Mouse (Mus musculus) heart, postnatal 0 days (tissue): ENCODE measurements at regions not wholly inside any gene's neighbourhood (a gene's known extent, or its start where the extent isn't known, plus 50 kb on each side); places are given as distances from the start of the nearest gene placed in this dataset.

Source experiments
- ATAC-seq: fragments of 200-750 bp; cut with Nextera tagmentation; 2 replicates; pipeline ENCODE4 v1.8.0; 2017; ENCODE audit warnings: low read depth, moderate number of reproducible peaks, moderate library complexity; ENCODE audit not compliant: insufficient read depth
- DNase-seq: peaks from one replicate; pipeline ENCODE4 v3.0.0-alpha.2; 2016; ENCODE audit warnings: low spot score
- H3K27ac ChIP-seq: fragments of 300-500 bp; sonication (generic); 2 replicates; pipeline ENCODE4 v1.5.1; 2014; ENCODE audit warnings: low read depth, mild to moderate bottlenecking
- H3K27me3 ChIP-seq: fragments of 300-500 bp; sonication (generic); 2 replicates; pipeline ENCODE4 v1.6.1; 2014; ENCODE audit warnings: low read length, mixed read lengths; ENCODE audit not compliant: control insufficient read depth, insufficient read depth
- H3K36me3 ChIP-seq: fragments of 300-500 bp; sonication (generic); replicated peaks from 2 replicates; pipeline ENCODE4 v1.6.1; 2014; ENCODE audit warnings: low read length, mixed read lengths; ENCODE audit not compliant: control insufficient read depth, insufficient read depth
- H3K4me1 ChIP-seq: fragments of 300-500 bp; sonication (generic); 2 replicates; pipeline ENCODE4 v1.6.1; 2014; ENCODE audit warnings: antibody characterized with exemption; ENCODE audit not compliant: control insufficient read depth, insufficient read depth
- H3K4me2 ChIP-seq: fragments of 300-500 bp; sonication (generic); 2 replicates; pipeline ENCODE4 v1.6.1; 2014; ENCODE audit warnings: low read depth, mild to moderate bottlenecking, low read length, moderate library complexity
- H3K4me3 ChIP-seq: fragments of 300-500 bp; sonication (generic); 2 replicates; pipeline ENCODE4 v1.5.1; 2014; ENCODE audit warnings: low read depth, low read length
- H3K9ac ChIP-seq: fragments of 300-500 bp; sonication (generic); replicated peaks from 2 replicates; pipeline ENCODE4 v1.6.1; 2014; ENCODE audit warnings: low read depth, low read length, mixed read lengths
- H3K9me3 ChIP-seq: fragments of 300-500 bp; sonication (generic); replicated peaks from 2 replicates; pipeline ENCODE4 v1.6.1; 2016; ENCODE audit warnings: low read length; ENCODE audit not compliant: control insufficient read depth
- CTCF ChIP-seq: IDR thresholded peaks from 2 replicates; pipeline ENCODE4 v1.5.1; 2016; ENCODE audit warnings: antibody characterized with exemption, control low read depth, low read depth
- EP300 ChIP-seq: IDR thresholded peaks from 2 replicates; pipeline ENCODE4 v1.6.1; 2016; ENCODE audit warnings: antibody characterized with exemption, low read depth
- WGBS: fragments of 180-500 bp; shearing (Covaris S2); extraction: QIAGEN DNeasy Blood & Tissue Kit; methylation state at CpG from one replicate; pipeline ENCODE4 v1.1.7; 2014; 5-methylcytosine and 5-hydroxymethylcytosine counted together

- ATAC-seq: no peak
These were observed 159.0 kb upstream of the Gas1 start for GRCm38 (mm10) chr13:60336196-60336595.

GRCm38 (mm10) chr13:60337383-60337782 lies 160.2 kb upstream of the Gas1 start:
- Histone ChIP-seq H3K4me3 (no peak overlapping the region), H3K27me3 (no peaks in the 10 kb centered on the region), H3K9ac (no peak overlapping the region), H3K36me3 (no peaks in the 10 kb centered on the region), H3K4me2 (no peak overlapping the region), H3K9me3 (no peaks in the 10 kb centered on the region), H3K27ac (no peak overlapping the region), H3K4me1 (0 out of 2 replicates have a peak, but pooled peaks cover 5% of the 10 kb centered on the region)
- TF ChIP-seq EP300: no peak
- ATAC-seq (peak; percentile 58), DNase-seq (peak; percentile 24)
- 23% methylated on average over 2 of the region's 2 CpGs for WGBS

More at GRCm38 (mm10) chr13:60336196-60336595, 159.0 kb upstream of the Gas1 start:
- H3K27ac ChIP-seq: no peak overlapping the region
- TF ChIP-seq EP300 (no peak), CTCF (peak; percentile 43)
- no peaks in the 10 kb centered on the region for H3K27me3 ChIP-seq
- H3K4me1 ChIP-seq: 0 out of 2 replicates have a peak, but pooled peaks cover 5% of the 10 kb centered on the region
- 29% methylated on average over 1 of the region's 1 CpGs for WGBS
- H3K9ac ChIP-seq: no peak overlapping the region
- DNase-seq: no peak
- H3K36me3 ChIP-seq: no peaks in the 10 kb centered on the region
- no peak overlapping the region for H3K4me2 ChIP-seq
- no peaks in the 10 kb centered on the region for H3K9me3 ChIP-seq
- H3K4me3 ChIP-seq: no peak overlapping the region

- H3K4me1 ChIP-seq: 0 out of 2 replicates have a peak, but pooled peaks cover 5% of the 10 kb centered on the region
- no peaks in the 10 kb centered on the region for H3K27me3 ChIP-seq
- H3K9ac ChIP-seq: no peak overlapping the region
- WGBS: 74% methylated on average over 8 of the region's 8 CpGs
- TF ChIP-seq EP300: no peak
- TF ChIP-seq CTCF: no peak
- H3K4me2 ChIP-seq: no peak overlapping the region
- no peak overlapping the region for H3K27ac ChIP-seq
- H3K9me3 ChIP-seq: no peaks in the 10 kb centered on the region
- ATAC-seq (no peak), DNase-seq (no peak)
- no peak overlapping the region for H3K4me3 ChIP-seq
- H3K36me3 ChIP-seq: no peaks in the 10 kb centered on the region
These were observed 160.9 kb upstream of the Gas1 start for GRCm38 (mm10) chr13:60338107-60338506.

DNA sequence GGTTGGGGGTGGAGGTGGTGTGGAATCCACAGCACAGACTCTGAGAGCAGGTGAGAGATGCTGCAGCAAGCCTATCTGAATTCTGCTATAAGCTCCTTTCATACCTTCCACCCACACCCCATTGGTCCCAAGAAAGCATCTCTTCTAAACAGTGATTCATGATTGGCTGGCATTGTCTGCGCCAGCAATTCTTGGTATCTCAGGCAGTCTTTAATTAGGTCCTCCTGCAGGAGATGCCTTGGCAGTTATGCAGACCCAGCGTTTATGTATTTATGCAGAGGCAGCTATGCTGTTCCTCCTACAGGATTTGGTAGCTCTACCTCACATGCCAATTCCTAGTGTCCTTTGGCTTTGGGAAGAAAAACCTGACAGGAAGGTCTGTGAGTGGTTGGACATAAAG lies 162.9 kb upstream of the Gas1 start:
- no peak for DNase-seq

DNA sequence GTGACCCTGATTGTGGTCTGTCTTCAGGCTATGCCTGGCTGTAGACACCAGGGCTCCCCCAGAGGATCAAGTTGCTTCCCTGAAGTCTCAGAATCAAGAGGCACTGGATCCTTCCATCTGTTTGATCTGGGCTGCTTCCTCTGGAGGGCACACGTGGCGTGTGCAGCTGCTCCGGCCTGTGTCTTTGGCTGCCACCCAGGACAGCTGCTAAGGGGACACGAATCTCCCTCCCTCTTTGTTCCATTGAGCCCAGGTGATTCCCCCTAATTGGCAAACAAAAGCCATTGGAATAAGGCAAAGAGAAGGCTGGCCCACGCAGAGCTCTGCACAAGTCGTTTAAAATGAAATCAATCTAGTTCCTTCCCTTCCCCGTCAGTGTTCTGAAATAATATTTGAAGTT lies 170.7 kb upstream of the Gas1 start:
- Histone ChIP-seq H3K9me3 (no peaks in the 10 kb centered on the region), H3K9ac (no peak overlapping the region), H3K27me3 (no peaks in the 10 kb centered on the region), H3K27ac (no peak overlapping the region), H3K4me2 (no peak overlapping the region), H3K4me3 (no peak overlapping the region), H3K4me1 (no peaks in the 10 kb centered on the region), H3K36me3 (no peaks in the 10 kb centered on the region)
- ATAC-seq: no peak; the same call in 1 of the 2 replicates
- TF ChIP-seq CTCF: no peak
- peak; percentile 9 for DNase-seq
- WGBS: 31% methylated on average over 7 of the region's 7 CpGs

More for the DNA sequence above, 162.9 kb upstream of the Gas1 start:
- WGBS: 65% methylated on average over 2 of the region's 2 CpGs
- H3K36me3 ChIP-seq: no peaks in the 10 kb centered on the region
- no peaks in the 10 kb centered on the region for H3K27me3 ChIP-seq
- H3K27ac ChIP-seq: no peak overlapping the region
- H3K9me3 ChIP-seq: no peaks in the 10 kb centered on the region
- TF ChIP-seq EP300 (no peak), CTCF (no peak)
- ATAC-seq: no peak
- H3K4me2 ChIP-seq: no peak overlapping the region
- no peak overlapping the region for H3K4me3 ChIP-seq
- no peak overlapping the region for H3K9ac ChIP-seq
- 0 out of 2 replicates have a peak, but pooled peaks cover 5% of the 10 kb centered on the region for H3K4me1 ChIP-seq

DNA sequence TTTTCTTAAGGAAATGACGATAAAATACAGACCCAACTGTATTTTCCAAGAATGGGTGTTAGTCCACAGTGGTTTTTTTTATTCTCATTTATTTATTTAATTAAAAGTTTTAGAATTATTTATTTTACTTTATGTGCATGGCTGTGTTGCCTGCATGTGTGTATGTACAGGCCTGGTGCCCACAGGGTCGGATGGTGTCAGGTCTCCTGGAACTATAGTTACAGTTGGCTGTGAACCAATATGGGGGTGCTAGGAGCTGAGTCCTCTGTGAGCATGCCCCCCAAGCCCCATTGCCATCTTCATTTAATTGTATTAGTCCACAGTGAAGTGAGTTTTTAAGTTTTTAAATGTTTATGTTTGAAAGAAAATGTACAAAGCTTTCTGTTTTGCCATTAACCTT lies 171.3 kb upstream of the Gas1 start:
- Histone ChIP-seq H3K9me3 (no peaks in the 10 kb centered on the region), H3K27me3 (no peaks in the 10 kb centered on the region), H3K9ac (no peak overlapping the region), H3K4me1 (no peaks in the 10 kb centered on the region), H3K4me3 (no peak overlapping the region), H3K27ac (no peak overlapping the region), H3K36me3 (no peaks in the 10 kb centered on the region), H3K4me2 (no peak overlapping the region)
- TF ChIP-seq EP300 (no peak), CTCF (no peak)
- ATAC-seq: no peak
- no peak for DNase-seq
- WGBS: 71% methylated on average over 2 of the region's 2 CpGs
